Mouse (Mus musculus): ENCODE measurements around the gene Gm826.

The Gm826 gene

DNA sequence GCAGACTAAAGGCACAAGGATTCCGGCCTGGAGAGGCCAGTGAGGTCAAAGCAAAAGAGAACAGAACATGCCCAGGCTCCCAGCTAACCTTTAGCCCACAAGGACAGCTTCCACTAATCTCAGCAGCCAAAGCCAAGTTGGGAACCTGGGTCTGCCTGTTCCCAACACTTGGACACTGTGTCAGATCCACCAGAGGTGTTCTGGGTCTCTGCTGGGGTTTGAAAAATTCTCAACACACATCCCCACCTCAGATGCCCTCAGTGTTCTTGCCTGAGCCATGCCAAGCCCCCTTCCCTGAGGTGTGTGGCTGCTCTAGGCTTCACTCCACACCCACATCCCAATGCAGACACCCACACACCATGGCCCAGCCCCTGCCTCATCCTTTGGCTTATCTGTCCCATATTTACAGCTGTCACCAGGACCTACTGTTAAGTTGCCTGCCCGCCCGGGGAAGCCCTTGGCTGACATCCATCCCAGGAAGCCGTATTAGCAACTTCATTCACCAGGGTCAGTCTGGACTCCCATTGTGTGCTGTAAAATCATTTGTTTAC lies at the start of gene Gm826:
TSS of gene Gm826 (minus strand) at position 52 of the 551 bp plus-strand sequence.
- peak; percentile 19 for DNase-seq (ENCODE audit: low spot score)

GRCm38 (mm10) chr2:160383418-160383817 lies 49.5 kb upstream of the Gm826 start:
- DNase-seq (ENCODE audit: low spot score): no peak

GRCm38 (mm10) chr2:160378271-160378670 lies 44.3 kb upstream of the Gm826 start:
- DNase-seq (ENCODE audit: low spot score): peak; percentile 30

GRCm38 (mm10) chr2:160376236-160376635 lies 42.3 kb upstream of the Gm826 start:
- DNase-seq (ENCODE audit: low spot score): no peak

DNA sequence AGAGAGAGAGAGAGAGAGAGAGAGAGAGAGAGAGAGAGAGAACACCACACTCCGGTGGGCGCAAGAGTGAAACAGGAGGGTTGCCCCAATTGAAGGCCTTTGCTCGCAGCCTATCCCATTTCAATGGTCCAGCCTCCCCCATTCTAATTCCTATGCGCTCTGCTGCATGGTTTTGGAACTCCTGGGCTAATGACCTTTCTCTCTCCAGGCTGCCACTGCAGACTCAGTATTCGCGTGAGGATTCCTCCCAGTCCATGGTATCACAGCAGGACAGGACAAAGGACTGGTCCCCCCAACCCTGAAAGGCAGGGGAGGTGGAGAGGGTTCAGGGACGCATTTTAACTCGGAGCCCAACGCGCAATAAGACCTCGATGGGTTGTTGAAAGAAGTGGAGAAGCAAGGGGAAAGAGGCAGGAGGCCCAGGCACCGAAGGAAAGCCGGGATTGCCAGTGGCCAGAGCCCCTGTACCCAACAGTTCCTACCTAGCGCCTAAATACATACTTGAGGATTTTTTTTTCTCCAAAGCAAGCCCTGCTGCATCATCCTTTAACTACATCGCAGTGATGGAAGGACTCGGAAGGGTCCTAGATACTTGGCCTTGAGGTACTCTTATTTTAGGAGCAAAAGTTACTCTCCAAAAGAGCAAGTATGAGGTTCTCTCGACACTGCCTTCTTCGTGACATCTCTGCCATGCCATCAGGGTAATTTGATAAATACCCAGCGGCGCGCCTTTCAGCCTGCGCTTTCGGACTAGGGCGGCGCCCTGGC lies 35.9 kb upstream of the Gm826 start:
- DNase-seq (ENCODE audit: low spot score): no peak

- no peak for DNase-seq (ENCODE audit: low spot score)
Observed at GRCm38 (mm10) chr2:160368422-160369357, 34.7 kb upstream of the Gm826 start.

DNA sequence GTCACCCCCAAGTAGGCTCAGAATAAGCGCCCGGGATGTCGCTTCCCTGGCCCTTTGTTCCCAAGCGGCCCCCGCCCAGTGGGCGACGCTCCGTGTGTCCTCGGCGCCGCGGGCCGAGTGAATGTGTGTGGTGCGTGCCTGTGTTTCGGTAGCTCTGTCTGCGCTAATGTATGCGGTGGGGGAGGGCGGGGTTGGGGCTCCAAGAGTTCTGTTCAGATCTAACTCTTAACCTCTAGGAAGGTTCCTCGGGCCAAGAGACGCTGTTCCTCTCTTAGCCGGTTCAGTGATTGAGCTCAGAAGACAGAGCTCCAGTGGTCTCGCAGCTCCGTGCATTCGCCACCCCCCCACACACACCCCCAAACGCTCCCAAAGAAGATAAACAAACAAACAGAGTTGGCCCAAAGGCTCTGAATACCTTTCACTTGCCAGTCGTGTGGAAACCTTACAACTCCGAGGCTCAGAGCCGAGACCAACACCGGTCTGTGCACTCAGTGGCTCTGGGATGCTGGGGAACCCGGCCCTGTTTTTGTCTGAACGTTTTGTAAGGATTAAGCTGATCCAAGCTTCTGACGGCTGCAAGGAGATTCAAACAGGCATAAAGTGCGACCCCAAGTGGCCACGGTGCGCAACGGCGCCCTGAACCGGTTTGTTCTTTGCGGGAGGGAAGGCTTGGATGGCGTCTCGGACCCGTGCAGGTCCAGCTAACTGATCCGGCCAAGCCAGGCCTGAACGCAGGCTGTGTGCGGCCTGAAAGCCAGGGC lies 33.7 kb upstream of the Gm826 start:
- peak; percentile 88 for DNase-seq (ENCODE audit: low spot score)

GRCm38 (mm10) chr2:160366980-160367338 lies 33.0 kb upstream of the Gm826 start, which contains the start of gene Mafb:
Mafb (minus strand) TSS chr2:160367065.
- DNase-seq (ENCODE audit: low spot score): peak; percentile 93

DNA sequence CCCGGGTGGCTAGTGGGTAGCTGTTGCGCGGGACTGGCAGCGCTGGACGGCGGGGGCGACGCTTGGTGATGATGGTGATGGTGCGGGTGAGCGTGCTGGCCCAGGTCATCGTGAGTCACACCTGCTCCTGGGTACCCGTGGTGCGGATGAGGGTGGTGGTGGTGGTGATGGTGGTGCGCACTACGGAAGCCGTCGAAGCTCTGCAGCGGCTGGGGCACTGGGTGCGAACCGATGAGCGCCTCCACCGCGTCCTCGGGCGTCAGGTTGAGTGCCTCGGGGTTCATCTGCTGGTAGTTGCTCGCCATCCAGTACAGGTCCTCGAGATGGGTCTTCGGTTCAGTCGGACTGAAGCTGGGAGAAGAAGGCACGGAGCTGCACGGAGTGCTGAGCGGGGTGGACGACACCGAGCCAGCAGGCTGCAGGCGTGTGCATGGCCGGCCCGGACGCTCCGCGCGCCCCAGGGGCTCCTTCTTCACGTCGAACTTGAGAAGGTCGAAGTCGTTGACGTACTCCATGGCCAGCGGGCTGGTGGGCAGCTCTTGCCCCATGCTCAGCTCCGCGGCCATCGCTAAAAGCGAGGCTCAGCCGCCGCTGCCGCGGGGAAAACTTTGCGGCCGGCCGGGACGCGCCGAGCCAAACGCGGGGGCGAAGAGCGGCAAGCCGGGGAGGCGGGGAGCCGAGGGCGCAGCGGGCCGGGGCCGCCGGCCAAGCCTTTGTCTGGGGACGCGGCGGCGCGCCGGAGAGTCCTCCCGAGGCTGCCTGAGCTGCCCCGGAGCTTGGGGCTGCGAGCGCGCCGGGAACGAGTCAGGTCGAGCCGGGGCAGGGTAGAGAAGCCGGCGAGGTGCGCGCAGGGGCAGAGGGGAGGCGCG lies 32.4 kb upstream of the Gm826 start:
- DNase-seq (ENCODE audit: low spot score): no peak

DNA sequence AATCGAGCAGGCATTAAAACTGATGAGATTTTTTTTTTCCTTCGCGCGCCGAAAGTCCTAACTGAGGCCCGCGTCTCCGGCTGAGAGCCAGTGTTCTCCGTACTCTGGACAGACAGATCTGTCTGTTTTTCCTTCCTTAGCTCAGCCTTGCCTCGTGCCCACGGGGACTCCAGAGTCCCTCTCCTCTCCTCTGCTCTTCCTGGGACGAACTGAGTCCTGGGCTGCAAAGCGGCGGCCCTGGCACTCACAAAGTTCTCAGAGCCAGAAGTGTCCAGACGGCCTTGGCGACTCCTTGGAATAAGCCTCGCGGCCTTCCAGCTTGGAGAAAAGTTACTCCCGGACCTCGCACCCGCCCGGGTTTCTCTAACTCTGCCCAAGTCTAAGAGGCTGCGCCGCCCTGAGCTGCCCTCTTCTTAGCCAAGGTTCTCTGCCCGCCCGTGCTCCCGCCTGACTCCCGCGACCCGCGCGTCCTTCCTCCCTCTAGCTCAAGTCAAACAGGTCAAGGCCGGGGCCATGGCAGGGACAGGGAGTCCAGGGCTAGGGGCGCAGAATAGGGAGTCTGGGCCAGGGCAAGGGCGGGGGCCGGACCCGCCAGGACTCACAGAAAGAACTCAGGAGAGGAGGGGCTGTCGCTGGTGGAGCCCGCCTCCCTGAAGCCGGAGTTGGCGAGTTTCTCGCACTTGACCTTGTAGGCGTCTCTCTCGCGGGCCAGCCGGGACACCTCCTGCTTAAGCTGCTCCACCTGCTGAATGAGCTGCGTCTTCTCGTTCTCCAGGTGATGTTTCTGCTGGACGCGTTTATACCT lies 31.3 kb upstream of the Gm826 start:
- DNase-seq (ENCODE audit: low spot score): peak; percentile 63

GRCm38 (mm10) chr2:160364666-160365065 lies 30.7 kb upstream of the Gm826 start:
- no peak for DNase-seq (ENCODE audit: low spot score)

DNA sequence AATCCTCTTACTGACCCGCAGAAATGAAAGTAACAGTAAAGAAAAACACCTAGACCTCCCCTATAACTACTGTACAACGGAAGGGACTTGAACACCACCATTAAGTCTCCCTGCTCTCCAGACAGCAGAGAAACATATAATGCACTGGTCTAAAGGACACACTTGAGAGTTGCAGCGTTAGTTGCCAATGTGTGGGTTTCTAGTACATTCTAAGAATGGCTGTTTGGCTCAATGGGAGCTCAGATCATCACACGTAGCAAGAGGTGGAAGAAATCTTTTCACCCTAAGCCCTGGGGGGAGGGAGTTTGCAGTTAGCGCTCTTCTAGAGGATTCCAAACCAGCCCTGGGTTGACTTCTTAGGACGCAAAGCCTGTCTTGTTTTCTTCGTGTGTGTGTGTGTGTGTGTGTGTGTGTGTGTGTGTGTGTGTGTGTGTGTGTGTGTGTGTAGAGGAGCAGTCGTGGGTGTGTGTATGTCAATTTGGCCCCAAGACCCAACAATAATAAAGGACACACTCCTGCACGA lies 30.2 kb upstream of the Gm826 start:
- no peak for DNase-seq (ENCODE audit: low spot score)

- DNase-seq (ENCODE audit: low spot score): no peak
Observed at GRCm38 (mm10) chr2:160363201-160363600, 29.2 kb upstream of the Gm826 start.

DNA sequence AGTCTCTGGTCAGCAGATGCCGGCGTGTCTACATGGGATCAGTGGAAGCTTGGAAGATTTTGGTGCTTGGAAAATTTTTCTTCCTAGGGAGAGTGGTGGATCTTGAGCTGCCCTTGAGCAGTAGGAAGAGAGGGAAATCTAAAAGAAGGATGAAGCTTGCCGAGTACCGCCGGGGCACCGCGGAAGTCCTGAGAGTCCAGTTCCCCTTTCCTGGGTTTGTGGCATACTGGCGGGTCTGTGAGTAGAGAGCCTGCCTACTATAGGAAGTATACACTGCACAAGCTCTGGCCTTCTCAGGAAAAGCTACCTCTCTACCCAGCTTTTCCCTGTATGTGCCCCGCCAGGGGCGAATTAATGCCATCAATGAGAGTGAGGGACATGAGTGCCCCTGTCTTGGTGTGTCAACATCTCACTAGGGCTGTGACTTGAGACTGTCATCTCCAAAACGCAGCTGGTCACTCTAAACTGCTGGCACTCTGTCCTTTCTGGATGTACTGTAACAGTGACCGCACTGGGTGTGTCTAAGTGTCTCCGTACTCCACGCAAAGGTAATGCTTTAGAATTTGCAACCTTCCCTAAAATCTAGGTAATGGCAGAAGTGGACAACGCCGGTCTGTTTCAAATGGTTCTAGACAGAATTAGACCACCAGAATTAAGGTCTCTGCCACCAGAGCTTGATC lies 27.6 kb upstream of the Gm826 start:
- DNase-seq (ENCODE audit: low spot score): no peak

DNA sequence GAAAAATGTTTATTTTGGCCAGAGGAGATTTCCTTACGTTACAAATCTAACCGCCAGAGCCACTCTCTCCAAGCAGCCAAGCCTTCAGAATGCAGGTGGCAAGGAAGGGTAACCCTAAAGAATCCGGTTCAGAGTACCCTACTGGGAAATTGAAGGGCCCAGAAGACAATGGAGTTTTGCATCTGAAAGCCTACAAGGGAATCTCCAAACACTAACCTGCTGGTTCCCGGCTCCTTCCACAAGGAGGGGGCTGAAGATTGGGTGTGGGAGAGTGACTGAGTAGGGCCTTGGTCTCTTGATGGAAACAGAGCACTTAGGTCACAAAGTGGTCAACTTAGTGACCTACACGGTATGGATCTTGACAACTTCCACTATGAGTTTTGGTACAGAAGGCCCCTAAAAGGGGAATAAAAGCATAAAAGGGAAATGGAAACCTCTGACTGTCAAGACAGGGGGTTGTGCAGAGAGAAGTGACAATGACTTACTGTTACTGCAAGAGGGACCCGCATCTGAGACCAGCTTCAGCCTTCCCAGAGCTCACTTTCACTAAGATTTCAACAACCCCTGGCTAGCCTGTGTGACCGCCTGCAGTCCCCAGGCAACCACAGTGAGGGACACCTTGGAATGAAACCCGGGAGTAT lies 26.4 kb upstream of the Gm826 start:
- DNase-seq (ENCODE audit: low spot score): no peak

- no peak for DNase-seq (ENCODE audit: low spot score)
Observed at GRCm38 (mm10) chr2:160358896-160359295, 24.9 kb upstream of the Gm826 start.

DNA sequence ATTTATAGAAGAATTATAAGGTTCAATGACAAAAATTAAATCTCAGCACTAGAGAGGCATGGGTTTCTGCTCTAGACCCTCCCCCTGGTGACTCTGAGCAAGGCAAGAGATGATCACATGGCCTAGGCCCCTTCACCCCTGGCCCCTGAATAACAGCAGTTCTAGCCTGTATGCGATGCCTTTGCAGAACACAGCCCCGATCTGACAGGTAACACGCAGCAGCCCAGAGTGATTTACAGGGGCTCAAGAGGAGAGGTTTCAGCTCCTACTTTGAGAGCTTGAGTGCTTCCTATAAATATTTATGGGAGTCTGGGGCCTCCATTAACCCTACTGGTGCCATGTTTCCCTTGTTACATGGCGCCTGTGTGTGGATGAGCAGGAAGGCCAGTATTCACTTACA lies 23.5 kb upstream of the Gm826 start:
- DNase-seq (ENCODE audit: low spot score): no peak

- no peak for DNase-seq (ENCODE audit: low spot score)
Observed at GRCm38 (mm10) chr2:160356132-160356531, 22.2 kb upstream of the Gm826 start.

GRCm38 (mm10) chr2:160354319-160354718 lies 20.4 kb upstream of the Gm826 start:
- no peak for DNase-seq (ENCODE audit: low spot score)

Data from ovary, postnatal 36 days (tissue).